Mouse (Mus musculus): ENCODE results near the gene Tmem53. TPM values are rescaled to one million over a fixed set of nuclear protein-coding genes. Genes with fewer than 3 reads are reported as not detected.
A peak's percentile ranks its signal among the peaks of the same experiment; 100 is the strongest.

Gene Tmem53
- polyA plus RNA-seq, 1 experiment from 2014 or later: 10.6 TPM

- H3K4me3 ChIP-seq (ENCODE audit: low read depth, low read length): no peak overlapping the region
- no peaks in the 10 kb centered on the region for H3K36me3 ChIP-seq (replicated peaks; ENCODE audit: control insufficient read depth, insufficient read depth, low read depth, low read length)
- no peak for ATAC-seq (replicated peaks; ENCODE audit: insufficient number of reproducible peaks, low FRiP score, low TSS enrichment, low read depth)
- WGBS: 88% methylated on average over 2 of the region's 2 CpGs
- no peak overlapping the region for H3K9ac ChIP-seq (replicated peaks; ENCODE audit: low read length)
- H3K27ac ChIP-seq (replicated peaks; ENCODE audit: low read depth, low read length): no peak overlapping the region
- no peaks in the 10 kb centered on the region for H3K27me3 ChIP-seq (ENCODE audit: control insufficient read depth, insufficient read depth, low read length)
- H3K4me2 ChIP-seq (ENCODE audit: low read depth, low read length): no peak overlapping the region
- DNase-seq (ENCODE audit: low spot score): no peak
- H3K4me1 ChIP-seq (ENCODE audit: control insufficient read depth, insufficient read depth, low read length): no peaks in the 10 kb centered on the region
- no peaks in the 10 kb centered on the region for H3K9me3 ChIP-seq (replicated peaks; ENCODE audit: control insufficient read depth, low read length)
Observed at GRCm38 (mm10) chr4:117231208-117231607, 20.5 kb upstream of the Tmem53 start.

- no peaks in the 10 kb centered on the region for H3K4me1 ChIP-seq (ENCODE audit: control insufficient read depth, insufficient read depth, low read length)
- WGBS: 43% methylated on average over 7 of the region's 7 CpGs
- H3K4me3 ChIP-seq (ENCODE audit: low read depth, low read length): no peak overlapping the region
- no peaks in the 10 kb centered on the region for H3K36me3 ChIP-seq (replicated peaks; ENCODE audit: control insufficient read depth, insufficient read depth, low read depth, low read length)
- no peaks in the 10 kb centered on the region for H3K27me3 ChIP-seq (ENCODE audit: control insufficient read depth, insufficient read depth, low read length)
- ATAC-seq (replicated peaks; ENCODE audit: insufficient number of reproducible peaks, low FRiP score, low TSS enrichment, low read depth): no peak
- H3K9me3 ChIP-seq (replicated peaks; ENCODE audit: control insufficient read depth, low read length): no peaks in the 10 kb centered on the region
- DNase-seq (ENCODE audit: low spot score): no peak
- H3K27ac ChIP-seq (replicated peaks; ENCODE audit: low read depth, low read length): no peak overlapping the region
- H3K4me2 ChIP-seq (ENCODE audit: low read depth, low read length): no peak overlapping the region
- H3K9ac ChIP-seq (replicated peaks; ENCODE audit: low read length): no peak overlapping the region
Observed at GRCm38 (mm10) chr4:117234166-117234741, 17.5 kb upstream of the Tmem53 start.

GRCm38 (mm10) chr4:117235822-117236221, 15.9 kb upstream of the Tmem53 start:
- H3K4me1 ChIP-seq (ENCODE audit: control insufficient read depth, insufficient read depth, low read length): no peaks in the 10 kb centered on the region
- no peaks in the 10 kb centered on the region for H3K9me3 ChIP-seq (replicated peaks; ENCODE audit: control insufficient read depth, low read length)
- H3K36me3 ChIP-seq (replicated peaks; ENCODE audit: control insufficient read depth, insufficient read depth, low read depth, low read length): no peaks in the 10 kb centered on the region
- 0 out of 2 replicates have a peak overlapping the region, but pooled peaks have one; percentile 3 for H3K27ac ChIP-seq (replicated peaks; ENCODE audit: low read depth, low read length)
- WGBS: 52% methylated on average over 4 of the region's 4 CpGs
- no peaks in the 10 kb centered on the region for H3K27me3 ChIP-seq (ENCODE audit: control insufficient read depth, insufficient read depth, low read length)
- ATAC-seq (replicated peaks; ENCODE audit: insufficient number of reproducible peaks, low FRiP score, low TSS enrichment, low read depth) (no peak), DNase-seq (ENCODE audit: low spot score) (no peak)
- no peak overlapping the region for H3K4me2 ChIP-seq (ENCODE audit: low read depth, low read length)
- H3K4me3 ChIP-seq (ENCODE audit: low read depth, low read length): no peak overlapping the region
- H3K9ac ChIP-seq (replicated peaks; ENCODE audit: low read length): no peak overlapping the region

- no peaks in the 10 kb centered on the region for H3K4me1 ChIP-seq (ENCODE audit: control insufficient read depth, insufficient read depth, low read length)
- H3K9ac ChIP-seq (replicated peaks; ENCODE audit: low read length): no peak overlapping the region
- H3K4me2 ChIP-seq (ENCODE audit: low read depth, low read length): no peak overlapping the region
- no peaks in the 10 kb centered on the region for H3K36me3 ChIP-seq (replicated peaks; ENCODE audit: control insufficient read depth, insufficient read depth, low read depth, low read length)
- H3K9me3 ChIP-seq (replicated peaks; ENCODE audit: control insufficient read depth, low read length): no peaks in the 10 kb centered on the region
- ATAC-seq (replicated peaks; ENCODE audit: insufficient number of reproducible peaks, low FRiP score, low TSS enrichment, low read depth): no peak
- DNase-seq (ENCODE audit: low spot score): no peak
- H3K27me3 ChIP-seq (ENCODE audit: control insufficient read depth, insufficient read depth, low read length): no peaks in the 10 kb centered on the region
- 65% methylated on average over 2 of the region's 2 CpGs for WGBS
- no peak overlapping the region for H3K4me3 ChIP-seq (ENCODE audit: low read depth, low read length)
- H3K27ac ChIP-seq (replicated peaks; ENCODE audit: low read depth, low read length): no peak overlapping the region
Observed at GRCm38 (mm10) chr4:117239153-117239552, 12.6 kb upstream of the Tmem53 start.

GRCm38 (mm10) chr4:117240867-117241266, 10.9 kb upstream of the Tmem53 start:
- Histone ChIP-seq H3K27me3 (ENCODE audit: control insufficient read depth, insufficient read depth, low read length) (no peaks in the 10 kb centered on the region), H3K27ac (replicated peaks; ENCODE audit: low read depth, low read length) (no peak overlapping the region), H3K4me1 (ENCODE audit: control insufficient read depth, insufficient read depth, low read length) (no peaks in the 10 kb centered on the region), H3K4me2 (ENCODE audit: low read depth, low read length) (no peak overlapping the region), H3K9me3 (replicated peaks; ENCODE audit: control insufficient read depth, low read length) (no peaks in the 10 kb centered on the region), H3K9ac (replicated peaks; ENCODE audit: low read length) (no peak overlapping the region), H3K36me3 (replicated peaks; ENCODE audit: control insufficient read depth, insufficient read depth, low read depth, low read length) (no peaks in the 10 kb centered on the region), H3K4me3 (ENCODE audit: low read depth, low read length) (no peak overlapping the region)
- no peak for ATAC-seq (replicated peaks; ENCODE audit: insufficient number of reproducible peaks, low FRiP score, low TSS enrichment, low read depth)
- no peak for DNase-seq (ENCODE audit: low spot score)
- WGBS: 82% methylated on average over 6 of the region's 6 CpGs

- DNase-seq (ENCODE audit: low spot score) (no peak), ATAC-seq (replicated peaks; ENCODE audit: insufficient number of reproducible peaks, low FRiP score, low TSS enrichment, low read depth) (no peak)
- no peak overlapping the region for H3K9ac ChIP-seq (replicated peaks; ENCODE audit: low read length)
- H3K4me1 ChIP-seq (ENCODE audit: control insufficient read depth, insufficient read depth, low read length): no peaks in the 10 kb centered on the region; the same call in 1 of the 2 replicates
- 82% methylated on average over 1 of the region's 1 CpGs for WGBS
- H3K27me3 ChIP-seq (ENCODE audit: control insufficient read depth, insufficient read depth, low read length): no peaks in the 10 kb centered on the region
- no peaks in the 10 kb centered on the region for H3K36me3 ChIP-seq (replicated peaks; ENCODE audit: control insufficient read depth, insufficient read depth, low read depth, low read length)
- H3K27ac ChIP-seq (replicated peaks; ENCODE audit: low read depth, low read length): no peak overlapping the region
- no peak overlapping the region; the same call in 1 of the 2 replicates for H3K4me2 ChIP-seq (ENCODE audit: low read depth, low read length)
- no peak overlapping the region; the same call in 1 of the 2 replicates for H3K4me3 ChIP-seq (ENCODE audit: low read depth, low read length)
- H3K9me3 ChIP-seq (replicated peaks; ENCODE audit: control insufficient read depth, low read length): no peaks in the 10 kb centered on the region
Observed at GRCm38 (mm10) chr4:117250982-117251381, 769 bp upstream of the Tmem53 start.

- Histone ChIP-seq H3K9ac (replicated peaks; ENCODE audit: low read length) (peak overlapping the region; percentile 65), H3K4me3 (ENCODE audit: low read depth, low read length) (peak overlapping the region; percentile 64), H3K27ac (replicated peaks; ENCODE audit: low read depth, low read length) (no peak overlapping the region; the same call in 1 of the 2 replicates), H3K27me3 (ENCODE audit: control insufficient read depth, insufficient read depth, low read length) (no peaks in the 10 kb centered on the region), H3K36me3 (replicated peaks; ENCODE audit: control insufficient read depth, insufficient read depth, low read depth, low read length) (no peaks in the 10 kb centered on the region), H3K4me2 (ENCODE audit: low read depth, low read length) (peak overlapping the region; percentile 66), H3K4me1 (ENCODE audit: control insufficient read depth, insufficient read depth, low read length) (no peaks in the 10 kb centered on the region; the same call in 1 of the 2 replicates), H3K9me3 (replicated peaks; ENCODE audit: control insufficient read depth, low read length) (no peaks in the 10 kb centered on the region)
- DNase-seq (ENCODE audit: low spot score): no peak
- ATAC-seq (replicated peaks; ENCODE audit: insufficient number of reproducible peaks, low FRiP score, low TSS enrichment, low read depth): 0 out of 2 replicates have a peak, but pooled peaks have one; percentile 38
- WGBS: 13% methylated on average over 5 of the region's 5 CpGs
Observed at GRCm38 (mm10) chr4:117252351-117252750, 600 bp downstream of the Tmem53 start.

- Histone ChIP-seq H3K27ac (replicated peaks; ENCODE audit: low read depth, low read length) (no peak overlapping the region), H3K4me3 (ENCODE audit: low read depth, low read length) (no peak overlapping the region; the same call in 1 of the 2 replicates), H3K4me2 (ENCODE audit: low read depth, low read length) (no peak overlapping the region; the same call in 1 of the 2 replicates), H3K9me3 (replicated peaks; ENCODE audit: control insufficient read depth, low read length) (no peaks in the 10 kb centered on the region), H3K4me1 (ENCODE audit: control insufficient read depth, insufficient read depth, low read length) (no peaks in the 10 kb centered on the region; the same call in 1 of the 2 replicates), H3K36me3 (replicated peaks; ENCODE audit: control insufficient read depth, insufficient read depth, low read depth, low read length) (no peaks in the 10 kb centered on the region), H3K27me3 (ENCODE audit: control insufficient read depth, insufficient read depth, low read length) (no peaks in the 10 kb centered on the region), H3K9ac (replicated peaks; ENCODE audit: low read length) (peak overlapping the region; percentile 65)
- ATAC-seq (replicated peaks; ENCODE audit: insufficient number of reproducible peaks, low FRiP score, low TSS enrichment, low read depth) (no peak), DNase-seq (ENCODE audit: low spot score) (no peak)
- 81% methylated on average over 5 of the region's 5 CpGs for WGBS
Observed at GRCm38 (mm10) chr4:117252755-117253154, 1.0 kb downstream of the Tmem53 start.
